Mouse (Mus musculus): ENCODE data around the gene Fev. TPM values are rescaled to one million over a fixed set of nuclear protein-coding genes. Genes with fewer than 3 reads are reported as not detected.

Fev gene
- 0.24 and 0.43 TPM in 2 replicates for polyA plus RNA-seq (2015; fragmentation: Nextera tagmentation; extraction: Ambion mirVana)

- Histone ChIP-seq H3K27me3 (peaks cover 94% of the 10 kb centered on the region), H3K4me2 (replicated peaks) (peak within 1 kb of the TSS; percentile 36), H3K36me3 (no peaks in the 10 kb centered on the region), H3K4me1 (peaks cover 32% of the 10 kb centered on the region), H3K9ac (no peak within 1 kb of the TSS), H3K4me3 (replicated peaks) (peak within 1 kb of the TSS; percentile 27), H3K9me3 (replicated peaks) (no peaks in the 10 kb centered on the region), H3K27ac (replicated peaks) (no peak within 1 kb of the TSS)
- ATAC-seq (ENCODE audit: insufficient number of reproducible peaks, low FRiP score, low TSS enrichment, low read depth) = no peak
- under 1% methylated on average over 43 of the region's 43 CpGs for WGBS
These were observed at the start of gene Fev for GRCm38 (mm10) chr1:74885369-74886042. Fev (minus strand) TSS chr1:74885419.

- WGBS = 78% methylated on average over 9 of the region's 9 CpGs
- Histone ChIP-seq H3K9me3 (replicated peaks) (no peaks in the 10 kb centered on the region), H3K27ac (replicated peaks) (no peak overlapping the region), H3K4me1 (no peaks in the 10 kb centered on the region), H3K4me2 (replicated peaks) (no peak overlapping the region), H3K27me3 (peaks cover 41% of the 10 kb centered on the region), H3K9ac (no peak overlapping the region), H3K4me3 (replicated peaks) (no peak overlapping the region), H3K36me3 (no peaks in the 10 kb centered on the region)
- ATAC-seq (ENCODE audit: insufficient number of reproducible peaks, low FRiP score, low TSS enrichment, low read depth) = no peak
These were observed 42.5 kb upstream of the Fev start for GRCm38 (mm10) chr1:74927621-74928296.

GRCm38 (mm10) chr1:74926721-74927120 is 41.5 kb upstream of the Fev start:
- Histone ChIP-seq H3K4me3 (replicated peaks) (no peak overlapping the region), H3K9me3 (replicated peaks) (no peaks in the 10 kb centered on the region), H3K36me3 (no peaks in the 10 kb centered on the region), H3K4me2 (replicated peaks) (no peak overlapping the region), H3K9ac (no peak overlapping the region), H3K27me3 (peaks cover 38% of the 10 kb centered on the region), H3K27ac (replicated peaks) (no peak overlapping the region), H3K4me1 (no peaks in the 10 kb centered on the region)
- no peak for ATAC-seq (ENCODE audit: insufficient number of reproducible peaks, low FRiP score, low TSS enrichment, low read depth)
- 31% methylated on average over 6 of the region's 6 CpGs for WGBS

- no peaks in the 10 kb centered on the region for H3K9me3 ChIP-seq (replicated peaks)
- no peak overlapping the region for H3K4me2 ChIP-seq (replicated peaks)
- H3K4me3 ChIP-seq (replicated peaks) = no peak overlapping the region
- H3K4me1 ChIP-seq = no peaks in the 10 kb centered on the region
- H3K9ac ChIP-seq = no peak overlapping the region
- no peak for ATAC-seq (ENCODE audit: insufficient number of reproducible peaks, low FRiP score, low TSS enrichment, low read depth)
- peaks cover 34% of the 10 kb centered on the region for H3K27me3 ChIP-seq
- H3K27ac ChIP-seq (replicated peaks) = no peak overlapping the region
- H3K36me3 ChIP-seq = no peaks in the 10 kb centered on the region
- WGBS = 55% methylated on average over 4 of the region's 4 CpGs
These were observed 39.2 kb upstream of the Fev start for GRCm38 (mm10) chr1:74924464-74924863.

- H3K4me2 ChIP-seq (replicated peaks) = no peak overlapping the region
- no peak overlapping the region for H3K9ac ChIP-seq
These were observed 30.5 kb upstream of the Fev start for GRCm38 (mm10) chr1:74915706-74916105.

GRCm38 (mm10) chr1:74902191-74902590 is 17.0 kb upstream of the Fev start:
- H3K4me3 ChIP-seq (replicated peaks) = no peak overlapping the region
- H3K9ac ChIP-seq = no peak overlapping the region
- H3K9me3 ChIP-seq (replicated peaks) = no peaks in the 10 kb centered on the region
- H3K4me2 ChIP-seq (replicated peaks) = no peak overlapping the region
- no peak for ATAC-seq (ENCODE audit: insufficient number of reproducible peaks, low FRiP score, low TSS enrichment, low read depth)
- H3K27ac ChIP-seq (replicated peaks) = no peak overlapping the region
- H3K36me3 ChIP-seq = no peaks in the 10 kb centered on the region
- H3K4me1 ChIP-seq = peaks cover 15% of the 10 kb centered on the region
- 21% methylated on average over 6 of the region's 6 CpGs for WGBS
- peaks cover 82% of the 10 kb centered on the region for H3K27me3 ChIP-seq

More at GRCm38 (mm10) chr1:74915706-74916105, 30.5 kb upstream of the Fev start:
- Histone ChIP-seq H3K4me3 (replicated peaks) (no peak overlapping the region), H3K27ac (replicated peaks) (no peak overlapping the region), H3K9me3 (replicated peaks) (no peaks in the 10 kb centered on the region), H3K36me3 (no peaks in the 10 kb centered on the region), H3K4me1 (no peaks in the 10 kb centered on the region), H3K27me3 (no peaks in the 10 kb centered on the region; the same call in 1 of the 2 replicates)
- 19% methylated on average over 13 of the region's 13 CpGs for WGBS
- ATAC-seq (ENCODE audit: insufficient number of reproducible peaks, low FRiP score, low TSS enrichment, low read depth) = no peak

- H3K4me3 ChIP-seq (replicated peaks) = no peak overlapping the region
- WGBS = 5% methylated on average over 3 of the region's 3 CpGs
- H3K4me2 ChIP-seq (replicated peaks) = no peak overlapping the region
- H3K9me3 ChIP-seq (replicated peaks) = no peaks in the 10 kb centered on the region
- H3K4me1 ChIP-seq = peaks cover 15% of the 10 kb centered on the region
- no peaks in the 10 kb centered on the region for H3K36me3 ChIP-seq
- peaks cover 86% of the 10 kb centered on the region for H3K27me3 ChIP-seq
- H3K27ac ChIP-seq (replicated peaks) = no peak overlapping the region
- H3K9ac ChIP-seq = no peak overlapping the region
- no peak for ATAC-seq (ENCODE audit: insufficient number of reproducible peaks, low FRiP score, low TSS enrichment, low read depth)
These were observed 16.5 kb upstream of the Fev start for GRCm38 (mm10) chr1:74901686-74902085.

- ATAC-seq (ENCODE audit: insufficient number of reproducible peaks, low FRiP score, low TSS enrichment, low read depth) = peak; percentile 52; the same call in 1 of the 2 replicates
- no peak overlapping the region for H3K9ac ChIP-seq
- under 1% methylated on average over 65 of the region's 66 CpGs for WGBS
- H3K27me3 ChIP-seq = peaks cover 92% of the 10 kb centered on the region
- no peak overlapping the region for H3K27ac ChIP-seq (replicated peaks)
- no peaks in the 10 kb centered on the region for H3K36me3 ChIP-seq
- no peaks in the 10 kb centered on the region for H3K9me3 ChIP-seq (replicated peaks)
- peaks cover 15% of the 10 kb centered on the region for H3K4me1 ChIP-seq
- peak overlapping the region; percentile 71 for H3K4me2 ChIP-seq (replicated peaks)
- H3K4me3 ChIP-seq (replicated peaks) = peak overlapping the region; percentile 39
These were observed 15.4 kb upstream of the Fev start for GRCm38 (mm10) chr1:74900341-74901285.

GRCm38 (mm10) chr1:74898656-74899431 is 13.6 kb upstream of the Fev start:
- Histone ChIP-seq H3K4me1 (peaks cover 15% of the 10 kb centered on the region), H3K4me3 (replicated peaks) (no peak overlapping the region), H3K9me3 (replicated peaks) (no peaks in the 10 kb centered on the region), H3K27ac (replicated peaks) (no peak overlapping the region), H3K9ac (no peak overlapping the region), H3K36me3 (no peaks in the 10 kb centered on the region), H3K4me2 (replicated peaks) (no peak overlapping the region), H3K27me3 (peaks cover 95% of the 10 kb centered on the region)
- ATAC-seq (ENCODE audit: insufficient number of reproducible peaks, low FRiP score, low TSS enrichment, low read depth) = no peak
- WGBS = 5% methylated on average over 7 of the region's 10 CpGs

GRCm38 (mm10) chr1:74897976-74898375 is 12.8 kb upstream of the Fev start:
- Histone ChIP-seq H3K27ac (replicated peaks) (no peak overlapping the region), H3K9me3 (replicated peaks) (no peaks in the 10 kb centered on the region), H3K9ac (no peak overlapping the region), H3K27me3 (peaks cover 95% of the 10 kb centered on the region), H3K4me3 (replicated peaks) (no peak overlapping the region), H3K4me1 (peaks cover 18% of the 10 kb centered on the region), H3K4me2 (replicated peaks) (no peak overlapping the region), H3K36me3 (no peaks in the 10 kb centered on the region)
- WGBS = 4% methylated on average over 7 of the region's 7 CpGs
- ATAC-seq (ENCODE audit: insufficient number of reproducible peaks, low FRiP score, low TSS enrichment, low read depth) = no peak
